Mouse (Mus musculus) 416B (cell line): ENCODE measurements around the gene Ift80.
"Not testable (repeated sequence)": the region's sequence is repeated elsewhere in the genome, so short reads cannot be mapped to it uniquely, and the experiment has no call there.

Experiments used
- DNase-seq: peaks from one replicate; pipeline ENCODE4 v3.0.0; 2011; ENCODE audit warnings: low read depth

Ift80 gene

GRCm38 (mm10) chr3:69004437-69005337 is at the start of gene Ift80, which contains the start of gene Smc4:
Gene Ift80 (minus strand): TSS chr3:69004570.
Gene Smc4 (plus strand): TSS chr3:69004738.
- peak; percentile 98 for DNase-seq

DNA sequence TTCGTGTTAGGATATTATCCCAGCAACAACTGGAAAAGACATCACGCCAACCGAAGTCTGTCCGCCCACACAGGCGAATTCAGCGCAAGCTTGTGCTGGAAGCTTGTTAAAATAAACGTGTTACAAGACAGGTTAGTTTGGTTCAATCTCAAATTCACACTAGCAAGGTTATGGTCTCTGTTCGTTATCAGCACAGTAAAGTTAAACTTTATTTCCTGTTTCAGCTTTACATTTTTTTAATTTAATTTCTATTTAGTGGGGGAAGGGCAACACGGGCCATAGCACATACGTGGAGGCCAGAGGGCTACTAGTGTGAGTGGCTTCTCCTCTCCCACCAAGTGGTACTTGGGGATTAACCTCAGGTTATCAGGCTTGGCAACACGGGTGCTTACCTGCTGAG is 47.5 kb upstream of the Ift80 start:
- no peak for DNase-seq

DNA sequence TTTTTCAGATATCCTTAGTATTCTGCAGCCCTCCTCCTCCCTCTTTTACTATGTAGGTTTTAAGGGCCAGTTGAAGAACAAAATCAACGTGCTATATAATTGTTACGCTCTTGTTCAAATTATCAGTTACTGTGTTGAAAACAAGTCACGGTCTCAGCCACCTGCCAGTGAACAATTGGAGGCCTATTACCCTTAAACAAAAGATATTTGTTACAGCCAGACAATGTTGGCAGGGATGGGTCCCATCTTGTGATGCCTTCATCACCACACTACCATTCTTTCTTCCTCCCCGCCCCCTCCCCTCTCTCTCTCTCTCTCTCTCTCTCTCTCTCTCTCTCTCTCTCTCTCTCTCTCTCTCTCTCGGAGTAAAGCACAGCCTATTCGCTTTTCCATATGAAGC is 44.6 kb upstream of the Ift80 start:
- DNase-seq: no peak

DNA sequence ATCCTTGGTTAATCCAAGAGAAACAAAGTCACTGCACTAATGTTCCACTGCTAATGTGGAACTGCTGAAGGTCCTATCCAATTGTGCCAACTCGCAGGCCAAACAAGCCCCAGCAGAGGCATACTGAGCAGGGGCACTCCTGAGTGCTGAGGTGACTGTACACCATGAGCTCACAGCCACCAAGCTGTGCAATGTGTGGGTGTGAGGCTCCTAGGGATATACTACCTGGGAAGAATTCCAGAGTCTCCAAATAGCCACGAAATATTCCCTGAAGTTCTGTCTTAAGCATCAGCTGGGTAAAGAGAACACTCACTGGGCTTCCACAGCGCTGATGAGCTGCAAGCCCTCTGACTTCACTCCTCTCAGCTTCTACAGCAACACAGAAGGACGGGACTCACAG is 43.3 kb upstream of the Ift80 start:
- DNase-seq: no peak

DNA sequence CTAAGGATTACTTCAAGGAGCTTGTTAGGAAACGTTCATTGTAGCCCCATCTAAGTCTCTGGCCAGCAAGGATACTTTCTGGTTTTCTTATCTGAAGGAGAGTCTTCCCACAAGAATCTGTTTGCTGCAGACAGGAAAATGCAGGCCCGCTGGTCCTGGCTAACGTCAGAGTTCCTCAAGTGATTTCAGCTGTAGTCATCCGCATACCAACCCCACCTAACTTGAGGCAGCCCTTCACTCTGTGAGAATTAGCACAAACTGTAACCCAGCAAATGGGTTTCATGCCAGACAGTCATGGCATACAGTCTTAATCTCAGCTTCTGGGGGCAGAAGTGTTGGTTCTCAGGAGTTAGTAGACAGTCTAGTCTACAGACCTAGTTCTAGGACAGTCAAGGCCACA is 42.1 kb upstream of the Ift80 start:
- no peak for DNase-seq

- DNase-seq: no peak
Measured at GRCm38 (mm10) chr3:69045750-69046149, 41.4 kb upstream of the Ift80 start.

- no peak for DNase-seq
Measured at GRCm38 (mm10) chr3:69045400-69045703, 41.0 kb upstream of the Ift80 start.

GRCm38 (mm10) chr3:69044645-69045399 is 40.5 kb upstream of the Ift80 start, which contains the start of gene Trim59:
Gene Trim59 (minus strand): TSS chr3:69044755.
- peak; percentile 81 for DNase-seq

DNA sequence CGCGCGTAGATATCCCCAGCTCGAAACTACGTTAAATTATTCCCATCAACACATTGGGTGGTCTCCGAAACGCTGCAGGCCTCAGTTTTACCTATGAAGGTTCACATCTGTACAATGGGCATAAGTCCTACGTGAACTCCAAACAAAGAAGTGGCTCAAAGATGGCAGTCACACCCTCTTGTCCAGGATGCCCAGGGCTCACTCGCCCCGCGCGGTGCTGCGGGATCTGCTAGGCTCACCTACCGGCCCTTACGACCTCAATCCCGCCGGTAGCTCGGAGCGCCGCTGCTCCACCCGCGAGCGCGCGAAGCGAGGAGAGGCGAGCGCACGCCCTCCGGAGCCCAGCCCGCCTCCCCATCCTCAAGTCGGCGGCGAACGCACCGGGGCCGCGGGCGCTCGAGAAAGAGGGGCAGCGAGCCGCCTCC is 39.8 kb upstream of the Ift80 start:
- peak; percentile 64 for DNase-seq

DNA sequence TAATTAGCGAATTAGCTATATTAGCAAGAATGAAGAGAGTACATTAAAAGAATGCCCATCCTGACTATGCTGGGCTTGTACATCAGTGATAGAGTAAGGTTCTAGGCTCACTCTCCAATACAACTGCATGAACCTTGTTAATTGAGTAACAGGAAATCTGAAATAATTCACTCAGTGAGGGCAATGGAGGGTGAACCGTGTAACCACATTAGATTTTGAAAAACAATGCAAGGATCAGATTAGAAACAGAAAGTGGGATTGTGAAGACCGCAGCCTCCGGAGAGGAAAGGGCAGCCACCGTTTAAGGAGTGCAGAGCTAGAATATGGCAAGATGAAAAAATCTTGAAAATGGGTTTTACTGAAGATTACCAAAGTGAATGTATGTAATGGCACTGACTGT is 36.9 kb upstream of the Ift80 start:
- DNase-seq: peak; percentile 37

- DNase-seq: no peak
Measured at GRCm38 (mm10) chr3:69040105-69040504, 35.7 kb upstream of the Ift80 start.

DNA sequence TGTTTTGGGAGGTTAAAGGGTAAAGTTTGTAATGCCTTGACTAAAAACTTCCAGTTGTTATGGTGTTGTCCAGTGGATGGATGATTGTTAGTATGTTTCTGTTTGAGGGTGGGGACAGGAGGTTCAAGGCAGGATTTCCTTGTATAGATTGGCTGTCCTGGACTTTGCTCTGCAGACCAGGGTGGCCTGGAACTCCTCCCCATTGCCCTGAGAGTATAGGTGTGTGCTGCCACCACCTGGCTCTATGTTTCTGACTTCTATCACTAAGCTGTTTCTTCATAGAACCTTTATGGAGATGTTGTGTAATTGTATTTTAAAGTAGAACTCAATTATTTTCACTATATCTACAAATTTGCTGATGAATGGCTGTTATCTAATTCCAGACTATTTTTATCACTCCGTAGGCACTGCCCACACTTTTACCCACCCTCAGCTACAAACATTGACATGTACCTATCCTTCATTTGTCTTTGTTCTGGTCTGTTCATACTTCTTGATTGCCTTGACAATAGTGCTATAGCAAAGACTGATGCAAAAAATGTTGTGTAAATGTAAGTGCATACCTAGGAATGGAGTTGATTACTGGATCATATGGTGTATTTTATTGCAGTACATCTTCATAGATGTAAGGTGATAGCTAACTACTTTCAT is 21.9 kb upstream of the Ift80 start:
- DNase-seq: no peak

- DNase-seq: no peak
Measured at GRCm38 (mm10) chr3:69020764-69021163, 16.4 kb upstream of the Ift80 start.

- peak; percentile 71 for DNase-seq
Measured at GRCm38 (mm10) chr3:69020285-69020684, 15.9 kb upstream of the Ift80 start.

DNA sequence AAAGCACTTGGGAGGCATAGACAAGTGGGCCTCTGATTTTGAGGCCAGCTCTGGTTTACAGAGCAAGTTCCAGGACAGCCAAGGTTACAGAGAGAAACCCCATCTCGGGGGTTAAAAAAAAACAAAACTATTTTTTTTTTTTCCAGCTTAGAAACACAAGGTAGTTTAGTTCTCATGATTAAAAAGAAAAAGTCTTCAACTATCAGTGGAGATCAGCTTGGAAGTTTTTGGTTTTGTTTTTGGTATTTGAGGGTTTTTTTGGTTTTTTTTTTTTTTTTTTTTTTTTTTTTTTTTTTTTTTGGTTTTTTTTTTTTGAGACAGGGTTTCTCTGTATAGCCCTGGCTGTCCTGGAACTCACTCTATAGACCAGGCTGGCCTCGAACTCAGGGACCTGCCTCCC is 14.3 kb upstream of the Ift80 start:
- DNase-seq: not testable (repeated sequence)

GRCm38 (mm10) chr3:69017181-69017580 is 12.8 kb upstream of the Ift80 start:
- no peak for DNase-seq

DNA sequence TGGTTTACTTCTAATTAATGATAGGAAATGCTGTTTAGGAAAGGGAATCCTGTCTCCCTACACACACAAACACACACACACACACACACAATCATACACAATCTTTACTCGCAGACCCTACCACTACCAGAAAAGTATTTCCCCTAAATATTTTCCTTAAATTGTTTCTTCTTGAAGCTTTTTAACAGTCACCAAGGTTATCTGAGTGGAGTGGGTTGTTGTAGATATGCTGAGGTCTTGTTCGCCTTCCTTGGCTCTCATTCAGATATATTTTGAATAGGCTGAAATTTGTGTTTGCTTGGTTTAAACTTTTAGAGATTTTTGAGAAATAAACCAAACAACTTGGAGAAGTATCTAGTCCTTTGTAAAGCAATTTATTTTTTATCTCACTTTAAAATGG is 4.5 kb upstream of the Ift80 start:
- no peak for DNase-seq

DNA sequence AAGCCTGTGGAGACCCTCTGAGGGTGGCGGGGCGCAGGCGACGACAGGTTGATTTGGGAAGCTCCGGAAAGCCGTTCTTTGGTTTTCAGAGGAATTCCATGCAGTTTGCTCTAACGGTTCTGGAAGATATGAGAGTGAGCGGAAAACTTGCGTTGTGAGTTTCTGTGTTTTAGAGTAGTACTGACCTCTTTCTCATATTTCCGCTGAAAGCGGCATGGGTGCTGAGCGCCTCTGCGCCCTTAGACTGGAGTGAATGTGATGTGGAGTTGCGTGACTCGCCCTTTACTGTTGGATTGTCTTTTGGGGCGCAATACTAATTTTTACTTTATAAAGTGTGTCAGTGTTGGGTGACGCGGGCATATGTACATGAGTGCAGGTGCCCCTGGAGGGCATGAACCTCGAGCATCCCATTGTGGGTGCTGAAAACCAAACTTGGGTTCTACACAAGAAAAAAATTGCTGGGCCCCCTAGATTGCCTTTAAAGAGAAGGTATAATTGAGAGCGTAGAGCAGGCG is 1.9 kb upstream of the Ift80 start:
- DNase-seq: peak; percentile 31

- peak; percentile 67 for DNase-seq
Measured at GRCm38 (mm10) chr3:69005338-69006245, 1.2 kb upstream of the Ift80 start.

GRCm38 (mm10) chr3:69004055-69004436 is 324 bp downstream of the Ift80 start:
- DNase-seq: no peak

- DNase-seq: no peak
Measured at GRCm38 (mm10) chr3:69002781-69003180, 1.6 kb downstream of the Ift80 start.
